Mouse (Mus musculus) R1 (cell line): ENCODE data around the gene Pvr.

ENCODE experiments used
- DNase-seq: peaks from one replicate; pipeline ENCODE4 v3.0.0-alpha.2; 2018; ENCODE audit warnings: low read depth, low spot score

Gene Pvr

GRCm38 (mm10) chr7:19871943-19872601 is 48.9 kb downstream of the Pvr start:
- peak; percentile 76 for DNase-seq

GRCm38 (mm10) chr7:19871137-19871621 is 49.8 kb downstream of the Pvr start:
- peak; percentile 66 for DNase-seq

- no peak for DNase-seq
Measured at GRCm38 (mm10) chr7:19867751-19868399, 53.1 kb downstream of the Pvr start.

- DNase-seq: no peak
Measured at GRCm38 (mm10) chr7:19866490-19866889, 54.5 kb downstream of the Pvr start.

- peak; percentile 36 for DNase-seq
Measured at GRCm38 (mm10) chr7:19865246-19866036, 55.5 kb downstream of the Pvr start.

- DNase-seq: no peak
Measured at GRCm38 (mm10) chr7:19864241-19864640, 56.7 kb downstream of the Pvr start.

GRCm38 (mm10) chr7:19861199-19861598 is 59.8 kb downstream of the Pvr start, which contains the start of gene Ceacam16:
Ceacam16 (minus strand) TSS chr7:19861299.
- no peak for DNase-seq

- no peak for DNase-seq
Measured at GRCm38 (mm10) chr7:19859740-19860139, 61.2 kb downstream of the Pvr start.

- no peak for DNase-seq
Measured at GRCm38 (mm10) chr7:19856283-19856682, 64.7 kb downstream of the Pvr start.

GRCm38 (mm10) chr7:19855663-19856062 is 65.3 kb downstream of the Pvr start:
- DNase-seq: no peak
